ENCODE assay signal across 12 mouse cellular contexts in genomic region chr6:7472366-7473026, GRCm38 (mm10).
A peak's percentile ranks its signal among the peaks of the same experiment; 100 is the strongest.
DNase-seq lines count a peak whose midpoint lies in the region; ATAC-seq and TF ChIP-seq lines count a peak whose summit lies in the region.
"Had no signal": no experiment of that assay in that cellular context is flagged by ENCODE, and none has a peak within 500 bp of the region (broad histone marks: within the 10 kb centered on the region; RNA-seq: fewer than 3 reads in every experiment).

No protein-coding gene starts in this region.

- TF ChIP-seq POLR2A in lung, adult 2 months (IDR thresholded peaks at IDR 0.05; ENCODE audit: borderline replicate concordance, extremely low read depth, low read depth, low read length) = no peak
- no peak for TF ChIP-seq POLR2A in limb, embryonic 14.5 days (IDR thresholded peaks at IDR 0.05; ENCODE audit: borderline replicate concordance, extremely low read depth, insufficient read depth, insufficient read length)

- peak; percentile 3 for DNase-seq in lung, postnatal 10 days
- no peak for DNase-seq in lung, adult 2 months
- DNase-seq in cerebellum, adult 9-10 months = peak; percentile 94
- peak; percentile 75 for DNase-seq in limb, embryonic 14.5 days (ENCODE audit: low spot score)
- no peak for DNase-seq in left cerebral cortex, adult 8-10 months (ENCODE audit: low spot score in 2 of 2)
- DNase-seq: retina, postnatal 1 day had no signal

- no peaks in the 10 kb centered on the region for H3K36me3 ChIP-seq in forebrain, embryonic 15.5 days
- no peaks in the 10 kb centered on the region for H3K36me3 ChIP-seq in forebrain, embryonic 12.5 days (replicated peaks)
- no peaks in the 10 kb centered on the region for H3K36me3 ChIP-seq in limb, embryonic 14.5 days (ENCODE audit: control insufficient read depth, insufficient read depth, low read length)
- no peaks in the 10 kb centered on the region for H3K36me3 ChIP-seq in kidney, embryonic 14.5 days (ENCODE audit: control insufficient read depth, insufficient read depth, low read length)

- 0 out of 2 replicates have a peak overlapping the region, but pooled peaks have one; percentile 20 for H3K27ac ChIP-seq in forebrain, embryonic 15.5 days (replicated peaks)
- no peak overlapping the region for H3K27ac ChIP-seq in forebrain, embryonic 12.5 days
- no peak overlapping the region for H3K27ac ChIP-seq in limb, embryonic 14.5 days (replicated peaks; ENCODE audit: low read depth, low read length)
- H3K27ac ChIP-seq in kidney, embryonic 14.5 days (ENCODE audit: low read depth, low read length) = no peak overlapping the region

- no peaks in the 10 kb centered on the region for H3K9me3 ChIP-seq in forebrain, embryonic 15.5 days
- no peaks in the 10 kb centered on the region for H3K9me3 ChIP-seq in forebrain, embryonic 12.5 days
- H3K9me3 ChIP-seq in limb, embryonic 14.5 days (ENCODE audit: control insufficient read depth, low read length) = no peaks in the 10 kb centered on the region
- no peaks in the 10 kb centered on the region for H3K9me3 ChIP-seq in kidney, embryonic 14.5 days (ENCODE audit: control insufficient read depth, low read length)

- TF ChIP-seq CTCF in lung, adult 2 months (IDR thresholded peaks at IDR 0.05; ENCODE audit: insufficient read depth, low read length) = no peak

- H3K4me3 ChIP-seq in forebrain, embryonic 15.5 days = no peak overlapping the region
- no peak overlapping the region for H3K4me3 ChIP-seq in forebrain, embryonic 12.5 days (replicated peaks)
- no peak overlapping the region for H3K4me3 ChIP-seq in lung, adult 2 months (replicated peaks; ENCODE audit: extremely low read depth, low read depth, low read length)
- no peak overlapping the region for H3K4me3 ChIP-seq in limb, embryonic 14.5 days (replicated peaks; ENCODE audit: low read length)
- H3K4me3 ChIP-seq in kidney, embryonic 14.5 days (ENCODE audit: low read length) = no peak overlapping the region
- H3K4me3 ChIP-seq: megakaryocyte, embryonic 14.5 days had no signal

- no peaks in the 10 kb centered on the region for H3K27me3 ChIP-seq in forebrain, embryonic 15.5 days
- no peaks in the 10 kb centered on the region for H3K27me3 ChIP-seq in forebrain, embryonic 12.5 days
- H3K27me3 ChIP-seq in limb, embryonic 14.5 days (ENCODE audit: control insufficient read depth, insufficient read depth, low read length) = no peaks in the 10 kb centered on the region
- no peaks in the 10 kb centered on the region for H3K27me3 ChIP-seq in kidney, embryonic 14.5 days (ENCODE audit: control insufficient read depth, insufficient read depth, low read length)
- H3K27me3 ChIP-seq: megakaryocyte, embryonic 14.5 days had no signal

- H3K4me2 ChIP-seq in forebrain, embryonic 15.5 days (replicated peaks) = no peak overlapping the region
- no peak overlapping the region for H3K4me2 ChIP-seq in forebrain, embryonic 12.5 days
- H3K4me2 ChIP-seq in limb, embryonic 14.5 days (replicated peaks; ENCODE audit: low read depth, low read length, severe bottlenecking) = no peak overlapping the region
- H3K4me2 ChIP-seq in kidney, embryonic 14.5 days (replicated peaks; ENCODE audit: low read depth, low read length) = no peak overlapping the region

- 43% methylated on average over 7 of the region's 7 CpGs for WGBS in forebrain, embryonic 15.5 days
- WGBS in forebrain, embryonic 12.5 days = 72% methylated on average over 7 of the region's 7 CpGs
- 31% methylated on average over 7 of the region's 7 CpGs for whole genome bisulfite sequencing in lung, adult 2 months
- WGBS in limb, embryonic 14.5 days = 43% methylated on average over 7 of the region's 7 CpGs
- WGBS in kidney, embryonic 14.5 days = 62% methylated on average over 7 of the region's 7 CpGs

- ATAC-seq in forebrain, embryonic 15.5 days (replicated peaks) = peak; percentile 96
- no peak for ATAC-seq in forebrain, embryonic 12.5 days (ENCODE audit: low FRiP score)
- no peak for ATAC-seq in limb, embryonic 14.5 days (ENCODE audit: low FRiP score, low read depth)
- no peak for ATAC-seq in kidney, embryonic 14.5 days (ENCODE audit: low FRiP score, low TSS enrichment)
- ATAC-seq: activated CD4-positive, CD25-positive, alpha-beta regulatory T cell, adult 4 months; CD4-positive, CD25-positive, alpha-beta regulatory T cell, adult 4 months had no signal

- H3K4me1 ChIP-seq in forebrain, embryonic 15.5 days = peaks cover 10% of the 10 kb centered on the region; the same call in 1 of the 2 replicates
- no peaks in the 10 kb centered on the region for H3K4me1 ChIP-seq in forebrain, embryonic 12.5 days
- H3K4me1 ChIP-seq in lung, adult 2 months (ENCODE audit: control insufficient read depth, insufficient read depth, low read length) = no peaks in the 10 kb centered on the region
- H3K4me1 ChIP-seq in limb, embryonic 14.5 days (ENCODE audit: control insufficient read depth, insufficient read depth, low read length) = no peaks in the 10 kb centered on the region
- no peaks in the 10 kb centered on the region for H3K4me1 ChIP-seq in kidney, embryonic 14.5 days (ENCODE audit: control insufficient read depth, insufficient read depth, low read length)
- H3K4me1 ChIP-seq: megakaryocyte, embryonic 14.5 days had no signal

- H3K9ac ChIP-seq in forebrain, embryonic 15.5 days (replicated peaks) = no peak overlapping the region
- H3K9ac ChIP-seq in forebrain, embryonic 12.5 days = no peak overlapping the region
- no peak overlapping the region for H3K9ac ChIP-seq in limb, embryonic 14.5 days (ENCODE audit: low read depth, low read length, severe bottlenecking)
- no peak overlapping the region for H3K9ac ChIP-seq in kidney, embryonic 14.5 days (ENCODE audit: low read depth, low read length)

Comparison
In these comparisons a context has a peak if more than half of its experiments do, and no peak if none do; other contexts are left out.
1. DNase-seq: peak in lung, postnatal 10 days (single experiment), cerebellum, adult 9-10 months (single experiment) and limb, embryonic 14.5 days (single experiment); none in lung, adult 2 months (single experiment) and left cerebral cortex, adult 8-10 months (0 of 2).